Mouse (Mus musculus): ENCODE results near the gene Vamp5.

Gene Vamp5

DNA sequence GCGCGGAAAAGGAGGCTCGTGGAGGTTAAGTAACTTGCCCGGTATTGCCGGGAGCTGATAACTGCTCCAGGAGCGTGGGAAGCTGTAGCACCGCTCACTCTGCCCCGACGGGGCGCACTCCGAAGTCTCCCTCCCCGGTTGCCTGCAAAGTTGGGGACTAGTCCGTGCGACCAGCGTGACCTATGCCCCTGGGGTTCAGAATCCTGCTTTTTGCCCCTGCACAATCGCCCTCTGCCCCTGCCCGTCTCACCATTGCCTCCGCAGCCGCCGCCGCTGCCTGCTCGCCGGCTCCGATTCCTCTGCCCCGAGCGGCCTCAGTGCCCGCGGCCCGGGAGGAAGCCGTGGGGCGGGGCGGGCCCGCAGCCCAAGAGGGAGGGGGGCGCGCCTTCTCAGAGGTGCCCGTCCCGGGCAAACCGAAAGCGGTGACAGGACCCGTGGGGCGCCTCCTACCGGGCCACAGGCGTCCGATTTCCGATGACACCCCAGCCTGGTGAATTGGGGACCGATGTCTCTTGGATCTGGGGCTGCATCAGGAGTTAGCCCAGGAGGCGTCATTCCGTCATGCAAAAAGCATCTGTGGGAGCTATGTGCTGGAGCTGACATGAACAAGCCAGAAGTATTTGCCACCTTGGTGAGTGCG lies at the start of gene Vamp5:
Vamp5 (minus strand) TSS at position 338 of the 640 bp plus-strand sequence.
- in situ Hi-C loops (cut with MboI) = no loop called here

DNA sequence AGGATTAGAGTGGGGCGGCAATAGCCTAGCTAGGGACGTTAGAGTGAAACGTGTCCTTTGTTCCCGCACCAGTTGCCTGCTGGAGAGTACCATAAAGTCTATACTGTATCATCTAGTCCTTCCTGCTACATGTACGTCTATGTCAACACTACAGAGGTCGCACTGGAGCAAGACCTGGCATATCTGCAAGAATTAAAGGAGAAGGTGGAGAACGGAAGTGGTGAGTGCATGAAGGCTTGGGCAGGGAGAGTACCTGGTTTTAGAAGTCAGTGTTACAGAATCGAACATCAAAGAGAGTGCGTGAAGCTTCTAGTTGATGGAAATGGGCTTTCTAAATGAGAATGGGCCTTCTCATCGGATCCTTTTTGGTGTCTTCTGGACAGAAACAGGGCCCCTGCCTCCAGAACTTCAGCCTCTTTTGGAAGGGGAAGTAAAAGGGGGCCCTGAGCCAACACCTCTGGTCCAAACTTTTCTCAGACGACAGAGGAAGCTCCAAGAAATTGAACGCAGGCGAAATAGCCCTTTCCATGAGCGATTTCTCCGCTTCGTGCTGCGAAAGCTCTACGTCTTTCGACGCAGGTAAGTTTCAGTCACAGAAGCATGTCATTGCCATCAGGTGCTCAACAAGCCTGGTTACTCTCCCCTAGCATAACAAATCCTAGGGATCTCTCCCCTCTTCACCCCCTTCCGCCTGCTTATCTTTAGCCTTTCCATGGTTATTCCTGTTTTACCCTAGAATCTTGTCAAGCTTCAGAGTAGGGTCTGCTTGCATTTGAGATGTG lies 49.0 kb upstream of the Vamp5 start:
- in situ Hi-C loops (cut with MboI) = loop anchor here (10.0 kb wide), 1 partner anchor 136 kb away; no protein-coding TSS in a partner anchor

DNA sequence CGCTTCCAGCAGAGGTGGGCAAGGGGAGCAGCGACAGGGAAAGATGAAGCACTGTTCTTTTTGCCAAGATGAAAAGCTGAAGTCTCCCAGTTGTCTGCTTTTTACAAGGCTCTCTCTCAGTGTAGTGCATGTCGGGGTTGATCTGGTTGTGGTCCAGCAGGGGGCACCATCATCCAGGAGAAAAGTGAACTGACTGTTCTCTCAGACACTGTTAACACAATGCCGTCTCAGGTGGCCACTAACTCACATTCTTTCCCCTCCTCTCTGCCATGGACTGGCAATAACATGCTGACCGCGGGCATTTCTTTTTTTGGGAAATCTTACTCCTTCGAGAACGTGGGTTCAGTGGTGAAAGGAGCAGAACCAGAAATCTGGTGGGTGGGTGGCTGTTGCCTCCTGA lies 47.8 kb upstream of the Vamp5 start:
- in situ Hi-C loops (cut with MboI) = loop anchor here (10.0 kb wide), 1 partner anchor 137 kb away; no protein-coding TSS in a partner anchor

- in situ Hi-C loops (cut with MboI) = loop anchor here (10.0 kb wide), 1 partner anchor 139 kb away; no protein-coding TSS in a partner anchor
Measured at GRCm38 (mm10) chr6:72425646-72426045, 45.4 kb upstream of the Vamp5 start.

GRCm38 (mm10) chr6:72420901-72421300 lies 40.6 kb upstream of the Vamp5 start:
- in situ Hi-C loops (cut with MboI) = loop anchor here (10.0 kb wide), 1 partner anchor 144 kb away; no protein-coding TSS in a partner anchor

GRCm38 (mm10) chr6:72419806-72420205 lies 39.5 kb upstream of the Vamp5 start:
- in situ Hi-C loops (cut with MboI) = loop anchor here (10.0 kb wide), 1 partner anchor 145 kb away; no protein-coding TSS in a partner anchor

DNA sequence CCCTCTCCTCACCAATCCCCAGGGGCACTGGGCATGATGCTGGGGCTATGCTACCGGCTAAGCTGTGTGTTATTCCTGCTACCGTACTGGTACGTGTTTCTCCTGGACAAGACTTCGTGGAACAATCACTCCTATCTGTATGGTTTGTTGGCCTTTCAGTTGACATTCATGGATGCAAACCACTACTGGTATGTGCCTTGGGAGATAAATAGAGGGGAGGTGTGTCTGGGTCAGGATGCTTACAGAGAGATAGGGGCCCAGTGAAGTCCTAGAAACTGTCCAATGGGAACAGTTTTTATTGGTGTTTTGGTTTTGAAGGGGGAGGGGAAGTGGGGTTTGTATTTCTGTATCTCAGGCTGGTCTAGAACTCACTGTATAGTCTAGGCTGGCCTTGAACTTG lies 38.0 kb upstream of the Vamp5 start:
- in situ Hi-C loops (cut with MboI) = no loop called here

DNA sequence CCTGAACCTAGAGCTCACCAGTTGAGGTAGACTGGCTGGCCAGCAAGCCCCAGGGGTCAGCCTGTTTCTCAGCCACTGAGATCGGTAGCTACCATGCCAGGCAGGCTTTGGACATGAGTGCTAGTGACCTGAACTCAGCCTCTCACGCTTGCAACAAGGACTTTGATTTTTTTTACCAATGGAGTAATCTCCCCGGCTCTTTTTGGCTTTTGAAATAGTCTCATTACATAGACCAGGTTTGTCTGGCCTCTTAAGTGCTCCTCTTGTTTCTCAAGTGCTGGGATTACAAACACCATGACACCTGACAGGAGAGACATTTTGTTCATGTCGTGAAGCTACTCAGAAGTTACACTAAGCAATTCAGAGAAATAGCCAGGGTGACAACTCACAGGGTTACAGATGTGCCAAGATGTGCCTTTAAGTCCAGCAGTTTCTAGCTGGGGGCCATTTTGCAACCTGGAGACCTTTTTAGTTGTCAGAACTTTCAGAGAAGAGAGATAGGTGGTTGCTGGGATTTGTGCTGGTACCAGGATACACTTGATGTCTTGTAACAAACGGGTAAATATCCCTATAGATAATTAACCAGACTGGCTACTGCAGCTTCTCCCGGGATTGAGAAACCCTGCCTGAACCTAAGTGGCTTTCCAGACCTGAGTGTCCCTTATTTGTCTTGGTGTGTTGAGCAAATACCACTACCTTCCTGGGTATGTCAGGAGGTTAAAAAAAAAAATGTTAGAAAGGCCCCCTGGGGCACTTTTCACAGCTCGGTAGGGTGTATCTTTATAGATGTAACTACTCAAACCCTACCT lies 35.9 kb upstream of the Vamp5 start:
- in situ Hi-C loops (cut with MboI) = no loop called here

DNA sequence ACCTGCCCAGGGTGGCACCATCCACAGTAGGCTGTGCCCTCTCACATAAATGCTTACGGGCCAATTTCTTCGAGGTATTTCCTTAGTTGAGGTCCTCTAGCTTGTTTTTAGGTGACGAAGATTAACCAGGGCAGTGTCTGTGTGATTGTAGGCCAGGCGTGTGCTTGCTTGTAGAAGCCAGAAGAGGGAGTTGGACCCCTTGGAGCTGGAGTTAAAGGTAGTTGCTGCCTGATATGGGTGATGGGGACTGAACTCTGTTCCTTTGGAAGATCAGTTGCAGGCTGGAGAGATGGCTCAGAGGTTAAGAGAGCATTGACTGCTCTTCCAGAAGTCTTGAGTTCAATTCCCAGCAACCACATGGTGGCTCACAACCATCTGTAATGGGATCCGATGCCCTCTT lies 34.9 kb upstream of the Vamp5 start:
- in situ Hi-C loops (cut with MboI) = no loop called here

DNA sequence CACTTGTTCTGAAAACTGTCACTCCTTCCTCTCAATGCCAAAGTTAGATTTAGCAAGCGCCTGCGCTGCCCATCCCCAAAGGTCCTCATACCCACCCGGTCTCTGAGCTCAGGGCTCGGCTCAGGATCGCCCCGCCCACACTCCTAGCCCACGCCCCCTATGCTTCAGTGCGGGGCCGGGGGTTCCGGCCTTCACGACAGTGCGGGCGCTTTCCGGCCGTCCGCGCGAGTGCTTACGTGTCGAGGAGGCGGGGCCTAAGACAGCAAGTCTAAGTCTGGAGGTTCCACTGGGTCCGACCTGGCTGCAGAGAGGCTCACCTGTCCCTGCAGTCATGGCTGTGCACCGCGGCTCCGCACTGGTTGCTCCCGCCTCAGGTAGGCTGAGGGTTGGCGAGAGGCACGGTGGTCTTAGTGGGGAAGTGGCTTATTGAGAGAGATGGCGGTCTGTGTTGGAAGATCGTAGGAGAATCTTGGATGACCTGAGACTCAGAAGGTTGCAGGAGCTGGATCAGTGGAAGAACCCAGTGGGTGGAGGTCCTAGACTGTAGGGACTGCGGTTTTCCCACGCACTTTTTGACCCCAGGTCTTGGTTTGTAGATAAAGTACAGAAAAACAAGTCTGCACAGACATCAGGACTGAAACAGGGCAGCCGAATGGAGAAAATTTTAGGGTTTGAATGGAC lies 33.9 kb upstream of the Vamp5 start, which contains the start of gene Ggcx:
Ggcx (plus strand) TSS at position 233 of the 681 bp plus-strand sequence.
- in situ Hi-C loops (cut with MboI) = no loop called here

- in situ Hi-C loops (cut with MboI) = no loop called here
Measured at GRCm38 (mm10) chr6:72410518-72410917, 30.2 kb upstream of the Vamp5 start.

DNA sequence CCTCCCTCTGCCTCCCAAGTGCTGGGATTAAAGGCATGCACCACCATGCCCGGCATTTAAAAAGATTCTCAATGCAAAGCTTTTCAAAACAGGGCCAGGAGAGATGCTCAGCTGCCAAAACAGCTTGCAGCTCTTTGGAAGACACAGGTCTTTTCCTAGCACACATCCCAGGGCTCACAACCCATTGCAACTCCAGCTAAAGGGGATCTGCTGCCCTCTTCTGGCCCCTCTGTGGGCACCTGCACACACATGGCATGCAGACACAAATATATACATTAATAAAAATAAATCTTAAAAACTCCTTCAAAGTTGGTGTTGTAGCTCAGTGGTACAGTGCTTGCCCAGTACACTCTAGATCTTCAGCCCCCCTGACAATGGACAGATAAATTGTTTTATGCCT lies 29.7 kb upstream of the Vamp5 start:
- in situ Hi-C loops (cut with MboI) = no loop called here

DNA sequence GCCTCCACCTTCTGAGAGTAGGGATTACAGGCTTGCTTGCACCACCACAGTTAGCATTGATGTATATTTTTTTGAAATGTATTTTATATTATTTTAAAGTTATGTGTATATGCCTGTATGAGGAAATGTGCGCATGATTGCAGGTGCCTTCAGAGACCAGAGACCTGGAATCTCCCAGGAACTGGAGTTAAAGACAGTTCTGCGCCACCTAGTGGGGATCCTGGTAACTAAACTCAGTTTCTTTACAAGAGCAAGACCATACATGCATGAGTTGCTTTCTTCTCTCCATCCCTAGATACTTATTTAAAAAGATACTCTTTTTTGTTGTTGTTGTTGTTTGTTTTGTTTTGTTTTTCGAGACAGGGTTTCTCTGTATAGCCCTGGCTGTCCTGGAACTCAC lies 29.3 kb upstream of the Vamp5 start:
- in situ Hi-C loops (cut with MboI) = no loop called here

DNA sequence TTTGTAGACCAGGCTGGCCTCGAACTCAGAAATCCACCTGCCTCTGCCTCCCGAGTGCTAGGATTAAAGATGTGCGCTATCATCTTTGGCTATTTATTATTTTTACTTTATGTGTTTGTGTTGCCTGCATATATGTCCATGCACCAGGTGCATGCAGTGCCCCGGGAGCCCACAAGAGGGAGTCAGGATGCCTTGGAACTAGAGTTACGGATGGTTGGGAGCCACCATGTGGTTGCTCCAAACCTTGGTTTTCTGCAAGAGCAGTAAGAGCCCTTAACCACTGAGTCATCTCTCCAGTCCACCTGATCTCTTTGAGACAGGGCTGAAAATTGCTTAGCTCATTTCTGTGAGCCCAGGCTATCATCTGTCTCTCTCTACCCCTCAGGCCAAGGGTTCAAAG lies 26.9 kb upstream of the Vamp5 start:
- in situ Hi-C loops (cut with MboI) = no loop called here

GRCm38 (mm10) chr6:72405356-72405755 lies 25.1 kb upstream of the Vamp5 start:
- in situ Hi-C loops (cut with MboI) = no loop called here

GRCm38 (mm10) chr6:72401875-72402274 lies 21.6 kb upstream of the Vamp5 start:
- in situ Hi-C loops (cut with MboI) = no loop called here

GRCm38 (mm10) chr6:72399967-72400366 lies 19.7 kb upstream of the Vamp5 start:
- in situ Hi-C loops (cut with MboI) = no loop called here

- in situ Hi-C loops (cut with MboI) = no loop called here
Measured at GRCm38 (mm10) chr6:72396837-72397251, 16.6 kb upstream of the Vamp5 start.

DNA sequence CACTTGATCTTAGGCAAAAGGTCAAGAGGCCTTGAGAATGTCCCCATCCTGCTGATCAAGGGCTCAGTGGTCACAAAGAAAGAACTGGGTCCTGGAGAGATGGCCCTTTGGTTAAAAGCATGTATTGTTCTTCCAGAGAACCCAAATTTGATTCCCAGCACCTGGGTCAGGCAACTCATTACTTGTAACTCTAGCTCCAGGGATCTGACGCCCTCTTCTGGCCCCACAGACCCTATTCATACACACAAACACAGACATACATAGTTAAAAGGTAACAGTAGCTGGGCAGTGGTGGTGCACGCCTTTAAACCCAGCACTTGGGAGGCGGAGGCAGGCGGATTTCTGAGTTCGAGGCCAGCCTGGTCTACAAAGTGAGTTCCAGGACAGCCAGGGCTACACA lies 12.1 kb upstream of the Vamp5 start:
- in situ Hi-C loops (cut with MboI) = no loop called here

GRCm38 (mm10) chr6:72390795-72391521 lies 10.7 kb upstream of the Vamp5 start:
- in situ Hi-C loops (cut with MboI) = no loop called here
